Mouse (Mus musculus) embryo, embryonic 9.5 days (tissue): ENCODE measurements at regions not wholly inside any gene's neighbourhood (a gene's known extent, or its start where the extent isn't known, plus 50 kb on each side); places are given as distances from the start of the nearest gene placed in this dataset.

ENCODE experiments used
- DNase-seq: peaks from one replicate; pipeline ENCODE4 v3.0.0-alpha.2; 2017; ENCODE audit errors: extremely low spot score

GRCm38 (mm10) chr3:41857446-41857845 is 115.0 kb downstream of the D3Ertd751e start:
- no peak for DNase-seq

- no peak for DNase-seq
Measured at GRCm38 (mm10) chr3:41862674-41863073, 120.3 kb downstream of the D3Ertd751e start.

- no peak for DNase-seq
Measured at GRCm38 (mm10) chr3:41908952-41909351, 166.5 kb downstream of the D3Ertd751e start.

GRCm38 (mm10) chr3:41913190-41913589 is 170.8 kb downstream of the D3Ertd751e start:
- DNase-seq, result no peak

GRCm38 (mm10) chr3:41939843-41940242 is 197.4 kb downstream of the D3Ertd751e start:
- no peak for DNase-seq

- no peak for DNase-seq
Measured at GRCm38 (mm10) chr3:41942964-41943363, 200.6 kb downstream of the D3Ertd751e start.

GRCm38 (mm10) chr3:41949404-41949803 is 207.0 kb downstream of the D3Ertd751e start:
- DNase-seq, result no peak

- DNase-seq, result peak; percentile 10
Measured at GRCm38 (mm10) chr3:41957385-41957784, 215.0 kb downstream of the D3Ertd751e start.

- DNase-seq, result no peak
Measured at GRCm38 (mm10) chr3:41960209-41960608, 217.8 kb downstream of the D3Ertd751e start.

GRCm38 (mm10) chr3:41962923-41963322 is 220.5 kb downstream of the D3Ertd751e start:
- no peak for DNase-seq

GRCm38 (mm10) chr3:42006672-42007265 is 264.4 kb downstream of the D3Ertd751e start:
- no peak for DNase-seq

- DNase-seq, result no peak
Measured at GRCm38 (mm10) chr3:42023187-42023586, 280.8 kb downstream of the D3Ertd751e start.

- no peak for DNase-seq
Measured at GRCm38 (mm10) chr3:42039632-42040031, 297.2 kb downstream of the D3Ertd751e start.

GRCm38 (mm10) chr3:42040270-42040812 is 297.9 kb downstream of the D3Ertd751e start:
- no peak for DNase-seq

GRCm38 (mm10) chr3:42040959-42041358 is 298.5 kb downstream of the D3Ertd751e start:
- DNase-seq, result no peak

GRCm38 (mm10) chr3:42057286-42057868 is 315.0 kb downstream of the D3Ertd751e start:
- no peak for DNase-seq

- DNase-seq, result peak; percentile 11
Measured at GRCm38 (mm10) chr3:42065093-42065935, 322.9 kb downstream of the D3Ertd751e start.

GRCm38 (mm10) chr3:42065962-42066361 is 323.6 kb downstream of the D3Ertd751e start:
- DNase-seq, result no peak

- DNase-seq, result no peak
Measured at GRCm38 (mm10) chr3:42067036-42067435, 324.6 kb downstream of the D3Ertd751e start.

GRCm38 (mm10) chr3:42074532-42075287 is 332.3 kb downstream of the D3Ertd751e start:
- peak; percentile 46 for DNase-seq

GRCm38 (mm10) chr3:42110976-42111847 is 368.8 kb downstream of the D3Ertd751e start:
- DNase-seq, result peak; percentile 46
